Mouse (Mus musculus): ENCODE measurements around the gene C2cd2.

DNA sequence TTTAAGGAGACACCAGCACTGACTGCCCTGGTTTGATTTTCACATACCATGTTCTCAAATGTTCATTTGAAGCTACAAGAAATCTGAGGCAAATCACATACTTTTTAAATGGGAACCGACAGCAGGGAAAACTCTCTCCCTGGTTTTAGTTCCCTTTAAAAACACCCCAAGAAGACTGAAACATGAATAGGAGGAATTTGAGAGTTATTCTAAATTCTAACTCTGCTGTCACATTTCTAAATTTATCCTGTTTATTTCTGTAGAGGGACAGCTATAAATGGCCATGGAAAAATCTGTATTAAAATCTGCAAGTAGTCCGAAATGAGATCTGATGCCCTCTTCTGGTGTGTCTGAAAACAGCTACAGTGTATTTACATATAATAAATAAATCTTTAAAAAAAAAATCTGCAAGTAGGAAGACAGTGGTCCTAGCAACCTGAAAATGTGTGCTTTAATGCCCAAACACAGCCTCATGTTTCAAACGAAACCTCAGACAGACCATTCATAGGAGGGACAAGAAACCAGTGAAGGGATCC, 98.4 kb downstream of the C2cd2 start:
- TF ChIP-seq POLR2A (IDR thresholded peaks at IDR 0.05; ENCODE audit: borderline replicate concordance, extremely low read depth, low read depth, low read length), result no peak
- TF ChIP-seq CTCF (IDR thresholded peaks at IDR 0.05; ENCODE audit: insufficient read depth, low read length), result no peak

Data from lung, adult 2 months (tissue).